Mouse (Mus musculus): ENCODE data around the gene Svop. TPM values are rescaled to one million over a fixed set of nuclear protein-coding genes. Genes with fewer than 3 reads are reported as not detected.

The Svop gene
- total and polyA plus RNA-seq, 3 experiments, result 0.31 to 0.51 (median 0.38) TPM

DNA sequence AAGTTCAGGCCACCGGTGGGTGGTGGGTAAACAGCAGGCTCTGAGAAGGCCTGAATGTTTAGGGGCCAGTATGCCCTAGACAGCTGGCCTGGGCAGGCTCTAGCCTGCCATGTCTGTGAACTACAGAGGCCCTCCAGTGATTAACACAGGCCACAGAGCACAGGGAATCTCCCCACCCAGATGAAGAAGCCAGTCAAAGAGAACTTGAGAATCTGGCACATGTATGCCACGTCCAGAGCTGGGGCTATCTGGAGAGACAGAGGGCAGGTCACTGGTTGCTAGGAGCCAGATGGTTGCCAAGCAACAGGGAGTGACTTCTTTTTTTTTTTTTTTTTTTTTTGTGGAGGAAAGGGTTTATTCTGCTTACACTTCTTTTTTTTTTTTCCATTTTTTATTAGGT is 19.1 kb downstream of the Svop start:
- H3K4me1 ChIP-seq (ENCODE audit: control insufficient read depth in 1 of 2, insufficient read depth in 2 of 2), result peaks cover 11 to 49% of the 10 kb centered on the region in 2 experiments
- in situ Hi-C loops (cut with MboI; ENCODE audit: low pct_ligation_motif_present, low pct_unique_long_range_greater_than_20kb, low sequenced_read_pairs), result loop anchor here (5.0 kb wide), 1 partner anchor 35 kb away; no protein-coding TSS in a partner anchor

DNA sequence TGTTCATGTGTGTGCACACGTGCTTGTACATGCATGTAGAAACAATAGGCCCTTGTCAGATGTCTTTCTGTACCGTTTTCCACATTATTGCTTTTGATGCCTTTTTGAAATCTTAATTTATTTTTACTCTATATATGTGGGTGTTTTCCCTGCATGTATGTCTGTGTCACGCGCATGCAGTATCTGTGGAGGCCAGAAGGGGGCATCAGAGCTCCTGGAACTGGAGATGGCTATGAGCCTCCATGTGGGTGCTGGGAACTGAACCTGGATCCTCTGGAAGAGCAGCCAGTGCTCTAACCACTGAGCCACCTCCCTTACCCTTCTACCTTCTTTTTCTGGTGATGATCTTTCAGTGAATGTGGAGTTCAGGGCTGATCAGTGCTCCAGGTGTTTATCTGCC is 20.5 kb downstream of the Svop start:
- dilution Hi-C loops (cut with MboI; ENCODE audit: extremely low pct_ligation_motif_present, extremely low pct_unique_long_range_greater_than_20kb, low sequenced_read_pairs), result no loop called here
- in situ Hi-C loops (cut with MboI; ENCODE audit: low pct_ligation_motif_present, low pct_unique_long_range_greater_than_20kb, low sequenced_read_pairs), result loop anchor here (5.0 kb wide), 1 partner anchor 36 kb away; no protein-coding TSS in a partner anchor
- Histone ChIP-seq H3K4me3 (replicated peaks in 1 of 3; ENCODE audit: low read depth in 2 of 3, low read length in 2 of 3, poor library complexity in 1 of 3) (peak overlapping the region in 1 of 3 experiments; percentile 32), H3K4me1 (ENCODE audit: control insufficient read depth in 1 of 2, insufficient read depth in 2 of 2) (peaks cover 21 to 63% of the 10 kb centered on the region in 2 experiments), H3K79me2 (replicated peaks; ENCODE audit: control insufficient read depth, extremely low read depth, insufficient read depth, poor library complexity, severe bottlenecking) (no peaks in the 10 kb centered on the region), H3K27ac (ENCODE audit: insufficient read depth, low read depth) (no peak overlapping the region), H3K36me3 (replicated peaks in 1 of 2; ENCODE audit: control insufficient read depth in 1 of 2, insufficient read depth in 1 of 2, low read length in 1 of 2) (no peaks in the 10 kb centered on the region), H3K4me2 (ENCODE audit: insufficient read depth, low read depth, poor library complexity, severe bottlenecking) (no peak overlapping the region), H3K9me3 (replicated peaks; ENCODE audit: low read length) (peaks cover 3% of the 10 kb centered on the region), H3K9ac (ENCODE audit: insufficient read depth, low read depth) (no peak overlapping the region), H3K27me3 (replicated peaks) (no peaks in the 10 kb centered on the region)
- DNase-seq (ENCODE audit: extremely low read depth), result no peak
- TF ChIP-seq RAD21 (IDR thresholded peaks at IDR 0.05; ENCODE audit: low read depth, low read length) (no peak; the same call in 1 of the 2 replicates), CTCF (conservative IDR thresholded peaks at IDR 0.05 in 1 of 2, IDR thresholded peaks at IDR 0.05 in 1 of 2; ENCODE audit: low read depth in 2 of 2, low read length in 2 of 2) (peak; percentile 21 to 32; a peak in 2 of 4 replicates), USF1 (IDR thresholded peaks at IDR 0.05; ENCODE audit: low read depth, low read length) (no peak)

More for the DNA sequence above, 19.1 kb downstream of the Svop start:
- Histone ChIP-seq H3K4me2 (ENCODE audit: insufficient read depth, low read depth, poor library complexity, severe bottlenecking) (no peak overlapping the region), H3K4me3 (replicated peaks in 1 of 3; ENCODE audit: low read depth in 2 of 3, low read length in 2 of 3, poor library complexity in 1 of 3) (no peak overlapping the region), H3K27ac (ENCODE audit: insufficient read depth, low read depth) (peak overlapping the region; percentile 20; the same call in 1 of the 2 replicates), H3K27me3 (replicated peaks) (no peaks in the 10 kb centered on the region), H3K9ac (ENCODE audit: insufficient read depth, low read depth) (no peak overlapping the region), H3K9me3 (replicated peaks; ENCODE audit: low read length) (peaks cover 3% of the 10 kb centered on the region), H3K36me3 (replicated peaks in 1 of 2; ENCODE audit: control insufficient read depth in 1 of 2, insufficient read depth in 1 of 2, low read length in 1 of 2) (no peaks in the 10 kb centered on the region), H3K79me2 (replicated peaks; ENCODE audit: control insufficient read depth, extremely low read depth, insufficient read depth, poor library complexity, severe bottlenecking) (no peaks in the 10 kb centered on the region)
- DNase-seq (ENCODE audit: extremely low read depth), result peak; percentile 77
- dilution Hi-C loops (cut with MboI; ENCODE audit: extremely low pct_ligation_motif_present, extremely low pct_unique_long_range_greater_than_20kb, low sequenced_read_pairs), result no loop called here
- TF ChIP-seq RCOR1 (conservative IDR thresholded peaks at IDR 0.05; ENCODE audit: low read depth, low read length), result no peak
- peak; percentile 57 for TF ChIP-seq CHD2 (IDR thresholded peaks at IDR 0.05; ENCODE audit: low read length)
- 0 out of 2 replicates have a peak, but pooled peaks have one; percentile 20 for TF ChIP-seq MYC (IDR thresholded peaks at IDR 0.05; ENCODE audit: low read depth, low read length)
- TF ChIP-seq USF2 (conservative IDR thresholded peaks at IDR 0.05; ENCODE audit: low read depth, low read length), result no peak
- TF ChIP-seq CTCF (conservative IDR thresholded peaks at IDR 0.05 in 1 of 2, IDR thresholded peaks at IDR 0.05 in 1 of 2; ENCODE audit: low read depth in 2 of 2, low read length in 2 of 2), result no peak
- TF ChIP-seq TCF12 (IDR thresholded peaks at IDR 0.05; ENCODE audit: low read depth, low read length), result peak; percentile 66; the same call in 1 of the 2 replicates
- no peak for TF ChIP-seq UBTF (IDR thresholded peaks at IDR 0.05; ENCODE audit: low read depth, low read length)
- TF ChIP-seq ZKSCAN1 (IDR thresholded peaks at IDR 0.05; ENCODE audit: borderline replicate concordance, low read depth, low read length), result no peak
- no peak for TF ChIP-seq HCFC1 (IDR thresholded peaks at IDR 0.05; ENCODE audit: low read depth, low read length)
- no peak for TF ChIP-seq MAZ (IDR thresholded peaks at IDR 0.05; ENCODE audit: low read depth, low read length)
- no peak for TF ChIP-seq JUND (conservative IDR thresholded peaks at IDR 0.05; ENCODE audit: low read depth, low read length)
- no peak for TF ChIP-seq PAX5 (IDR thresholded peaks at IDR 0.05; ENCODE audit: low read length)
- TF ChIP-seq NELFE (IDR thresholded peaks at IDR 0.05; ENCODE audit: low read depth, low read length), result no peak
- TF ChIP-seq NRF1 (IDR thresholded peaks at IDR 0.05; ENCODE audit: low read depth, low read length), result no peak
- no peak for TF ChIP-seq RAD21 (IDR thresholded peaks at IDR 0.05; ENCODE audit: low read depth, low read length)
- TF ChIP-seq TBP (conservative IDR thresholded peaks at IDR 0.05; ENCODE audit: low read depth, low read length), result no peak
- TF ChIP-seq EP300 (IDR thresholded peaks at IDR 0.05; ENCODE audit: low read length), result no peak
- TF ChIP-seq ETS1 (conservative IDR thresholded peaks at IDR 0.05; ENCODE audit: low read depth, low read length), result peak; percentile 68
- TF ChIP-seq CHD1 (IDR thresholded peaks at IDR 0.05; ENCODE audit: low read depth, low read length), result peak; percentile 46; the same call in 1 of the 2 replicates
- TF ChIP-seq ZMIZ1 (IDR thresholded peaks at IDR 0.05; ENCODE audit: low read depth, low read length), result no peak
- TF ChIP-seq MAX (IDR thresholded peaks at IDR 0.05; ENCODE audit: low read length), result no peak
- no peak for TF ChIP-seq MAFK (IDR thresholded peaks at IDR 0.05; ENCODE audit: insufficient replicate concordance, low read length)
- TF ChIP-seq ZC3H11A (IDR thresholded peaks at IDR 0.05; ENCODE audit: low read depth, low read length), result no peak
- no peak for TF ChIP-seq POLR2A (IDR thresholded peaks at IDR 0.05; ENCODE audit: low read depth, low read length)
- TF ChIP-seq POLR2AphosphoS2 (IDR thresholded peaks at IDR 0.05; ENCODE audit: low read depth, low read length), result no peak
- no peak for TF ChIP-seq KAT2A (IDR thresholded peaks at IDR 0.05; ENCODE audit: insufficient replicate concordance, low read length)
- no peak for TF ChIP-seq USF1 (IDR thresholded peaks at IDR 0.05; ENCODE audit: low read depth, low read length)
- no peak; the same call in 1 of the 2 replicates for TF ChIP-seq IRF4 (IDR thresholded peaks at IDR 0.05; ENCODE audit: low read depth, low read length)
- TF ChIP-seq JUN (IDR thresholded peaks at IDR 0.05; ENCODE audit: insufficient read depth, low read depth, low read length), result no peak
- TF ChIP-seq MXI1 (IDR thresholded peaks at IDR 0.05; ENCODE audit: low read depth, low read length), result peak; percentile 97
- TF ChIP-seq ELF1 (IDR thresholded peaks at IDR 0.05; ENCODE audit: low read depth, low read length), result peak; percentile 33; the same call in 1 of the 2 replicates
- TF ChIP-seq SMC3 (IDR thresholded peaks at IDR 0.05; ENCODE audit: low read depth, low read length), result no peak
- peak; percentile 81 for TF ChIP-seq BHLHE40 (IDR thresholded peaks at IDR 0.05; ENCODE audit: low read depth, low read length)
- no peak for TF ChIP-seq E2F4 (IDR thresholded peaks at IDR 0.05; ENCODE audit: insufficient replicate concordance, low read depth, low read length)
- peak; percentile 94 for TF ChIP-seq ZNF384 (IDR thresholded peaks at IDR 0.05; ENCODE audit: low read depth, low read length)
- peak; percentile 62; the same call in 1 of the 2 replicates for TF ChIP-seq MEF2A (IDR thresholded peaks at IDR 0.05; ENCODE audit: borderline replicate concordance, low read depth, low read length)
- TF ChIP-seq SIN3A (IDR thresholded peaks at IDR 0.05; ENCODE audit: low read length), result no peak
- no peak for TF ChIP-seq GABPA (IDR thresholded peaks at IDR 0.05; ENCODE audit: insufficient replicate concordance, low read depth, low read length)
